Mouse (Mus musculus): ENCODE data around the gene Vwa3a.

Vwa3a gene

GRCm38 (mm10) chr7:120836361-120836760 is 97.2 kb downstream of the Vwa3a start:
- DNase-seq (ENCODE audit: low spot score in 2 of 2) = no peak

DNA sequence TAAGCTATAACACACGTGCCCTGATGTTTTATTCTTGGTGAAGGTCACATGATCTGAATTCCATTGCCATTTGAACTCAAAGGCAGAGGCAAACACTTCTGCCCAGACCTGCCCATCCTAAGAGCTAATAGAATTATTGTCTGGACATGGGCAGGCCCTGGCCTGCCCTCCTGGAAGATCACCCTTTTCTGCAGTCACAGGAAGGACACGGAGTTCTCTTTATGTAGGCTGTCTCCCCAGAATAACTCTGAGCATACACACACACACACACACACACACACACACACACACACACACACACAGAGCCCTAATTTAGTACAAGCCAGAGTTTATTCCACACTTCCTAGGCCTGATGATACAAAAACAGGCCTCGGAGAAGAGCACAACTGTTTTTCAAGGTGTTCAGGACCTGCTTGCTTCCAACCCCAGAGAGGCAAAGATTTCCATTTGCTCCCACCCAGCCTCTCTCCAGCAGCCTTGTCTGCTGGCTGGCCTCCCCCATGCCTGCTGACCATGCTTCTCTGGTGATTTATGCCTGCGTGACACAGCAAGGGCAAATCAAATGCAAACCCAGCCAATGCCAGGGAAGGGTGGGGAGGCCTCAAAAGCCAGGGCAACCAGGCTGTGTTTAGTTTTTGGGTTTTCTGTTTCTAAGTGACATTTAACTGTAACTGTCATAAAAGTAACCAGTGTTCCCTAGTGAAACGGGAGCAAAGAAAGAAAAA is 99.5 kb downstream of the Vwa3a start:
- no peak for DNase-seq (ENCODE audit: low spot score in 2 of 2)

DNA sequence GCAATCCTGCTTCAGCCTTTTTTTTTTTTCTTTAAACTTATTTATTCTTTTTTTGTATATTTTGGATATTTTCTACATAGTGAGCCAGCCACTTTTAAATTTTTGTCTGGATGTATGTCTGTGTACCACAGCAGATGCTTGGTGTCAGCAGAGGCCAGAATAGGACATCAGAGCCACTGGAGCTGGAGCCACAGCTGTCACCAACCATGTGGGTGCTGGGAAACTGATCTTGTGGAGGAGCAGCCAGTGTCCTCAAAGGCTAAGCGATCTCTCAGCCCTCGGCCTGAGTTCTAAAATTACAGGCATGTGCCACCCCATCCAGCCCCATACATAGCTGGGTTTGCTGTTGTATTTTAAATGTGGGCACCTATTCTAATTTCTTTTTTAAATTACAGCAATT is 100.7 kb downstream of the Vwa3a start:
- DNase-seq (ENCODE audit: low spot score in 2 of 2) = no peak

DNA sequence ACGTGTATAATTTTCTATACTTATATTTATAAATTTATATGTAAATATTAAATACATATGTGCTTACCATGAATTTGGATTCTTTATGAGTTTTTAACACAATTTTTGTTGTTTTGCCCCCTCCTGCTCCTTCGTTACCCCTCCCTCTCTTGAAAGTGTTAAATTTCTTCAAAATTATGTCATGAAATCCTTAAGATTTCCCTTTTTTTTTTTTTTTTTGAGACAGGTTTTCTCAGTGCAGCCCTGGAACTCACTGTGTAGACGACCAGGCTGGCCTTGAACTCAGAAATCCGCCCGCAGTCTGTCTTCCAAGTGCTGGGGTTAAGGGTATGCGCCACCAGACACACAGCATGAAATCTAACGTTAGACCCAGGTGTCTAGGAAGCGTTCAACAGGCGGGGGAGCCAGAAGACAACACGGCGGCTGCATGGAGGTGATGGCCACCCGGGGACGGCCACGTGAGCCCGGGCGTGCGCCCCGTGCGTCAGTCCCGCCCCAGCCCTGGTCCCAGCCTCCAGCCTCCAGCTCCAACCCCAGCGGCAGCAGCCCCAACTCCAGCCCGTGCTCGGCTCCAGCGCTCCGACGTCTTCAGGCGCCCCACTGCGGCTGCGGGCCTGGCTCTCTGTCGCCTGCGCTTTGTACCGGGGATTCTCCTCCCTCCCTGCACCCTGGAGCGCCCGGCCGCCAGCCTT is 103.4 kb downstream of the Vwa3a start, which contains the start of gene Eef2k:
TSS of gene Eef2k (plus strand) at position 487 of the 692 bp plus-strand sequence.
- DNase-seq (ENCODE audit: low spot score in 2 of 2) = peak; percentile 87

- DNase-seq (ENCODE audit: low spot score in 2 of 2) = peak; percentile 84 to 88
Observed at GRCm38 (mm10) chr7:120843037-120843621, 104.0 kb downstream of the Vwa3a start.

DNA sequence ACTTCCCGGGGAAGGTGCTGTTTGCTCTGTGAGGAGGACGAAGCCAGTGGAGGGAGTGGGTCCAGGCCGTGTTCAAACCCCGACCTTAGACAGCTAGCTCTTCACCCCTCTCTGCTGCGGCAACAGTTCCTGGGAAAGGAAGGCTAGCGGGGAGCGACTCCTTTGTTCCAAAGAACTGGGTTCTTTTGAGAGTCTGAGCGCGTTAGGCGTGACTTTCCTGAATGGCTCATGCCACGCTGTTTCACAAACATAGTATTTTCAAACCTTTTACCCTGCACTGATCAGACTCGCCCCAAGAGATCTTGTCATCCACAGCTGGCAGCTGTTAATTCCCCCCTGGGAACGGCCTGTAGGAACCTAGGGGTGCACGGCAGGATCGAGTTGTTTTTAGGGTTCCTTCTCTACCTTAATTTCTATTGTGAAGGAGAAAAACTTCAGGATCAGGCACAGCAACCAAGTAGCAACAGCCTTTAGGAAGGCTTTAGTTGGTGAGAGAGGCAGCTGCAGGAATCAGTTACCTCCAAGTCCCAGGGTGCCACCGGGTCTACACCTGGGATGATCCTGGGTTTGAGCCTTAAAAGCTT is 104.8 kb downstream of the Vwa3a start:
- DNase-seq (ENCODE audit: low spot score in 2 of 2) = no peak

GRCm38 (mm10) chr7:120844689-120845088 is 105.6 kb downstream of the Vwa3a start:
- DNase-seq (ENCODE audit: low spot score in 2 of 2) = no peak

DNA sequence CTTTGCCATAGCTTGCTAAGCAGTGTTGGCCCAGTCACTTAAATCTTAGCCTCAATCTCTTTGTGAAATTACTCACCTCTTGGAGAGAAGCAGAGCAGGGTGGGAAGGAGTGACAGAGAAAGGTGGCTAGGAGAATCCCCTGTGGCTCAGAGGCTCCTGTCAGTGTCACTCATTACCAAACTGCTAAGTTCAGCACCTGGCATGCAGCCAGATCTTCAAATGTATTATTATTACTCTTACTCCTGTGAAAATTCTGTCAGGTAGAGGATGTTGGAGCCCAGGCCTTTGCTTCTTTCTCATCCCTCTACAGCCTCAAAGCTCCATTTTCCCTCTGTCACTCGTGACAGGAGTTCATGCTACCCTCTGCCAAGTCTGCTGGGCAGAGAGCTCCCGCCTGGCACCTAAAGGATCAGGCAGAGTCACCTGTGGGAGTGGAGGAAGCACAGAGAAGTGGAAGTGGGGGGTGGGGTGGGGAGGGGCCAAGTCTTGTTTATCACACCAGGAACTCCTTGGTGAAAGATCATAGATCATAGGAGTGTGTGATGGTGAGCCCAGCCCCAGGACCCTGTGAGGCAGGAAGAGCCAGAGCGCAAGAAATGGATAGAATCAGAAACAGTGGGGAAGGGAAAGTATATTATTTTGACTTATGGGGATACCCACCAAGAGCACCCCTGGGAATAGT is 109.9 kb downstream of the Vwa3a start:
- DNase-seq (ENCODE audit: low spot score in 2 of 2) = no peak

- DNase-seq (ENCODE audit: low spot score in 2 of 2) = no peak
Observed at GRCm38 (mm10) chr7:120850165-120850564, 111.0 kb downstream of the Vwa3a start.
